In the genomic region with DNA sequence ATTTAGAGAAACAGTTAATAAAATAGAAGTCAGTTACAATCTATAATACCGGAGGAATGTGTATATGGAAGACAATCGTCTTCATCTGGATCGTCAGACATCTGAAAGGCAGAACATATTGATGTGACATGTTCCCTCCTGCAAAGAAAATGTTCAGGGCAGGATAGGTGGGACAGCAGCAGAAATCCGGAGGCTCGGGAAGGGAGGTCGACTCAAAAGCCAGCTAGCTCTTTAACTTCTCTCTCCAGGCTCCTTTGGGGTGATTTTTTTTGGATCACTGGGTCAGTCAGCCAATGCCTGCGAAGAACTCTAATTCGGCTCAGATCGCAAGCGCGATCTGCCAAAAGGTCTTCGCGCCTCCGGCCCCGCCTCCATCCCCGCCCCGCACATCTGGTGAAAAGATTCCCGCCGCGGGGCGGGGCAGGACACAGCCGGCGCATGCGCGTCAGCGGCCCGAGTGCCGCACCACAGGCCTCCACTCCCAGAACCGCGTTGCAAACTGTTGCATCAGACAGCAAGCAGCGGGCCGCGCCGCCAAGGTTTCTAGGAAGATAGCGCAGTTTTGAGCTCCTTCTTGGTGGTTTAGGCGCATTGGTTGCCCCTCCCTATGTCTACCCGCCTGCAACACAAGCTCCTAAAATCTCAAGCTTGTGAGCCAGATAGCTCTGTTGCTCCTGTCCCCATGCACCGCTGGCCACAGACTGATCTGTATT, we compare ENCODE assay signal across 7 mouse cellular contexts. TPM values are rescaled to one million over a fixed set of nuclear protein-coding genes. Genes with fewer than 3 reads are reported as not detected.
DNase-seq lines count a peak whose midpoint lies in the region; ATAC-seq lines count a peak whose summit lies in the region.

No protein-coding gene starts in this region.

- no peaks in the 10 kb centered on the region for H3K9me3 ChIP-seq in limb, embryonic 11.5 days (ENCODE audit: control insufficient read depth, low read length)
- H3K9me3 ChIP-seq in midbrain, embryonic 13.5 days: no peaks in the 10 kb centered on the region

- peak; percentile 96 for DNase-seq in adrenal gland, postnatal 10 days
- peak; percentile 91 for DNase-seq in embryo, embryonic 9.5 days (ENCODE audit: extremely low spot score)
- DNase-seq in heart, adult 18-20 months: peak; percentile 95 to 96
- peak; percentile 89 for DNase-seq in kidney, adult 18-20 months
- DNase-seq in limb, embryonic 11.5 days (ENCODE audit: low spot score): peak; percentile 94
- DNase-seq in spleen, adult 12 weeks (ENCODE audit: low spot score): peak; percentile 40

- H3K4me2 ChIP-seq in limb, embryonic 11.5 days (ENCODE audit: low read depth, severe bottlenecking): peak overlapping the region; percentile 71
- H3K4me2 ChIP-seq in midbrain, embryonic 13.5 days (replicated peaks): peak overlapping the region; percentile 67

- 4% methylated on average over 38 of the region's 38 CpGs for WGBS in limb, embryonic 11.5 days
- 3% methylated on average over 38 of the region's 38 CpGs for WGBS in midbrain, embryonic 13.5 days

- peak; percentile 66 for ATAC-seq in limb, embryonic 11.5 days (ENCODE audit: insufficient number of reproducible peaks, low FRiP score, low TSS enrichment, low read depth)
- 0 out of 2 replicates have a peak, but pooled peaks have one; percentile 3 for ATAC-seq in midbrain, embryonic 13.5 days

- peak overlapping the region; percentile 30 for H3K4me3 ChIP-seq in limb, embryonic 11.5 days (ENCODE audit: low read depth, low read length)
- H3K4me3 ChIP-seq in midbrain, embryonic 13.5 days (replicated peaks): peak overlapping the region; percentile 39

- H3K27ac ChIP-seq in limb, embryonic 11.5 days (replicated peaks; ENCODE audit: low read depth, low read length): peak overlapping the region; percentile 79
- H3K27ac ChIP-seq in midbrain, embryonic 13.5 days: no peak overlapping the region

- H3K4me1 ChIP-seq in limb, embryonic 11.5 days (ENCODE audit: control insufficient read depth, insufficient read depth, low read length): peaks cover 13% of the 10 kb centered on the region
- peaks cover 25% of the 10 kb centered on the region for H3K4me1 ChIP-seq in midbrain, embryonic 13.5 days (replicated peaks)

- peak overlapping the region; percentile 66 for H3K9ac ChIP-seq in limb, embryonic 11.5 days (ENCODE audit: low read length)
- peak overlapping the region; percentile 54 for H3K9ac ChIP-seq in midbrain, embryonic 13.5 days (replicated peaks)

- no peaks in the 10 kb centered on the region for H3K36me3 ChIP-seq in limb, embryonic 11.5 days (ENCODE audit: control insufficient read depth, insufficient read depth, low read length)
- no peaks in the 10 kb centered on the region for H3K36me3 ChIP-seq in midbrain, embryonic 13.5 days

- peaks cover 11% of the 10 kb centered on the region for H3K27me3 ChIP-seq in limb, embryonic 11.5 days (ENCODE audit: control insufficient read depth, insufficient read depth, low read length)
- peaks cover 55% of the 10 kb centered on the region for H3K27me3 ChIP-seq in midbrain, embryonic 13.5 days

RNA-seq across cellular contexts. Expression of a gene that starts 31.0 kb away (rescaled TPM):
- total RNA-seq in adrenal gland, postnatal 10 days (2021): 10 to 100 TPM; 11.7 to 16.7 TPM
- total RNA-seq in heart, adult 18-20 months (2021): 1 to 10 TPM; 4.3 to 6.5 TPM
- 0.85 and 1.3 TPM in 2 replicates for polyA plus RNA-seq in limb, embryonic 11.5 days (2014; fragmentation: Nextera tagmentation; extraction: Ambion mirVana)
- polyA plus RNA-seq in midbrain, embryonic 13.5 days (2015; fragmentation: Nextera tagmentation; extraction: Ambion mirVana): 0.98 and 1.2 TPM in 2 replicates

RNA-seq across cellular contexts. Expression of a gene that starts 37.7 kb away (rescaled TPM):
- total RNA-seq in adrenal gland, postnatal 10 days (2021): 10 to 100 TPM; 54.6 to 82.5 TPM
- total RNA-seq in heart, adult 18-20 months (2021): 10 to 100 TPM; 23.8 to 25.3 TPM
- polyA plus RNA-seq in limb, embryonic 11.5 days (2014; fragmentation: Nextera tagmentation; extraction: Ambion mirVana): 38.3 and 38.7 TPM in 2 replicates
- polyA plus RNA-seq in midbrain, embryonic 13.5 days (2015; fragmentation: Nextera tagmentation; extraction: Ambion mirVana): 44.6 and 48.8 TPM in 2 replicates

Comparison
In these comparisons a context has a peak if more than half of its experiments do, and no peak if none do; other contexts are left out.
1. DNase-seq: peak in every context shown above with its lines; median percentile 96 in adrenal gland, postnatal 10 days; 96 in heart, adult 18-20 months; 94 in limb, embryonic 11.5 days; 91 in embryo, embryonic 9.5 days; 89 in kidney, adult 18-20 months; 40 in spleen, adult 12 weeks.